Mouse (Mus musculus) adrenal gland, postnatal 10 days (tissue): ENCODE measurements at regions not wholly inside any gene's neighbourhood (a gene's known extent, or its start where the extent isn't known, plus 50 kb on each side); places are given as distances from the start of the nearest gene placed in this dataset.

Source experiments
- DNase-seq: peaks from one replicate; pipeline ENCODE4 v3.0.0; 2021; ENCODE audit warnings: mixed read lengths

DNA sequence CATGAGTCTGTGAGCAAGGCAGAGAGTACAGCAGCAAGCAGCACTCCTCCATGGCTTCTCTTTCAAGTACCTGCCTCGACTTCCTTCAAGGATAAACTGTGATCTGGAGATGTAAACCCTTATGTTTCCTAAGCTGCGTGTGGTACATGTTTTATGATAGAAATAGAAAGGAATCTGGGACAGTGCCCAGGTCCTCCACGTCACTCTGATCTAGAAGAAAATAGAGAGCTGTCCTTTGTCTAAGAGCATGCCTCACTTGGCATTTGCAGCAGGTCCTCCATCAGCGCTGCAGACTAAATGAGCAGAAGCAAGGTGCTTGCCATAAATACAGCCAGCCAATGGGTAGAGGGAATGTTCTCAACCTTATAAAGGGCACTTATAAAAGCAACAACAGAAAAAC, 156.3 kb upstream of the Zfp618 start:
- no peak for DNase-seq

DNA sequence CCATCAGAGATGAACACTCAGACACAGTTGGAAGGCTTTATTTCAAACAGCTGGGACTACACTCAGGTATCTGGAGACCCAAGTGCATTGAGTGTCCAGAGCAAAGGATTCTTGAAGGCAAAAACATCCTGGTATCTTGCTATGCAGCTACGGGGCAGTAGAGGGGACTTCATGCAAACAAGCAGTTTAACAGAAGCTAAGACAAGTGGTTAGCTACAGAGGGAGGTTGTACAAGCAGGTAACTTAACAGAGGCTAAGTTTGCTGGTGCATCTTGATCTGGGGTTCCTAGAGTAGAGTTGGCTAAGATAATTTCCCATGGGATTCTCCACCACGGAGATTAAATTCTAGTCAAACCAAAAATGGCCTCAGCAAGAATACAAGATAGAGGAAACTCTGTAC, 145.5 kb upstream of the Zfp618 start:
- no peak for DNase-seq

DNA sequence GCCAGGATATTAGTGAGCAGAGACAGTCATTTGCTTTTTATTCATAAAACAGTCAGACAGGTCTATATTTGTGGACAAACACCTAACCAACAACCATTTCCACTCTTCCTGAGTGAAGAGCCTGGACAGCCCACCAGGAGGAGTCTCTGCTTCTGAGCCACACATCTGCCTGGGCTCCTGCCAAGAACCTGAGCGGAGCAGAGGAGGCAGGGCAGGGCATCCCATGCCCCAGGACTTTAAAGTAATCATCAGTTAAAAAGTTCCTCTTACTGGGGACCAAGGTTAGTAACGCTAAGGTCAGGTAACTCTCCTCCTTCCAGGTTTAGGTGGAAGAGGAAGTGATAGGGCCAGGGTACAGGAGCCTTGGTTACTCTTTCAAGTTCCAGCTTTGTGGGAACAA, 144.1 kb upstream of the Zfp618 start:
- no peak for DNase-seq

DNA sequence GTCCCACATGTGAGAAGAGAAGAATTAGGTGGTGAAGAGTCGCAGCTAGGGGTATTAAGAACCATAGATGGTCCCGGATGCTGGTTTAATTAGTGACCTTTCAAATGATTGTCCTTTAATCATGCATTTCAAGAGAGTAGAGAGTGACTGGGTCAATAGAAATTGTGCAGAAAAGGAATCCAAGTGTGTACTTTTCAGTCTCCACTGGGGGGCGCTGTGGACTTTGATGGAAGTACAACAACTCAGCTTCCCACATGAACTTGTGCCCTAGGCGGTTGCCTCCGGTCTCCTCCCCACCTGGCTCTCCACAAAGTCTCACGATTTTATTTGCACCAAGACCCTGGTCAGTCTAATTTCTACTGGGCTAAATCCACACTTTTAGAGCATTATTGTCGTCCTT, 142.8 kb upstream of the Zfp618 start:
- DNase-seq, result peak; percentile 87

DNA sequence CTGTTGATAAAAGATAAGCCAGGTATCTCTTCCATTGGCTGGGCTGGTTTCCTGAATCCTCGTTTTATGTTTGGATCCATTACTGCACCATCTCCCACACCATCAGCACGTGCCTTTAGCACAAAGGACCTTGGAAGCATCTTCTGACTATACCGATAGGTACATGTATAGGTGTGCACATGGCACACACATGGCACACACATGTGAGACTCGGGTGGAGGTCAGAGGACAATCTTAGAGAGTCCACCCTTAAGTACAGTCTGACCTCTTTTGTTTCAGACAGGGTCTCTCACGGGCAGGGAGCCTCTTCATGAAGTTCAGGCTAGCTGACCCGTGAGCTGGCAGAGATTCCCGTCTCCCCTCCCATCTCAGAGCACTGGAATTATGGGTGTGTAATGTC, 142.3 kb upstream of the Zfp618 start:
- no peak for DNase-seq

DNA sequence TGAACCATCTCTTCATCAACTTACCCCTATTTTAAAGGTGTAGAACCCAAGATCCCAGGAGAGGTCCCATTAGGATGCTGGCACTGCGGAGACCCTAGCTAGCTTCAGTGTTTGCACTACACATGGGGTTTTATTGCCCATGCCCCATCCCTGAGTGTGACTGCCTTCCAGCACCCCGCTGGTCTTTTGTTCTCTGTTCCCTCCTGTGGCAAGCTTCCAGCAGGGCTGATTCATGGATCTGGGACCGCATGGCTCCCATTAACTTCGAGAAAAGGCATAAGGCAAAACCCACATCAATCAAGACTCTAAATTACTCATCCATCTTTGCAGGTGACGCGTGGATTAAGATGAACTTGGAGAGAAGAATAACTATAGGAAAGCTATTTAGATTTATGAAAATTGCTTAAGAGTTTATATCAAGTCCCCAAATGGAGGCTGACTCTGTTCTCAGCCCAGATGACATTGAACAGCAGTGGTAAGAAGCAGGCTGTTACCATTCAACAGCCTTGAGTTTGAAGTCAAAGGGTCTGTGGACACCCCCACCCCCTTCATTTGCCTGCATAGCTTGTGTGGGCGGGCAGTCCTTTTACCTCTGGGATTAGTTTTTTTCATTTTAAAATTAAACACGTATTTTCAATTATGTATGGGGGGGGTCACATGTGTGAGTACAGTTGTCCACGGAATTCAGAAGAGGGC, 141.7 kb upstream of the Zfp618 start:
- peak; percentile 40 for DNase-seq

DNA sequence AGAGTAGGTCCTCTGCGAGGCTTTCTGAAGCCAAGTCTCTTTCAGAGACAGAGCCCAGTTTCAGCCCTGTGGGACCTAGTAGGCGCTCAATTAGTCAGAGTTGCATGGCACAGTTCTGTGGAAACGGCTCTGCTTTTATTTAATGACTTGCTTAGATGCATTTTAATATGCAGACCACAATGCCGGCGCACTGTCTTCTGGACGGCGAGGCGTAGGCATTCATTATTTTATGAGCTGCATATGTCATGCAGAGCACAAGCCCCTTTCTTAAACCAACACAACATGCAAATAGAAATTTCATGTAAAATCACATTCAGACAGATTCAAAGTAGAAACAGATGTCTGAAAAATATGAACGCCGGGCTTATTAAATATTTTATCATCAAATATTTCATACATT, 140.8 kb upstream of the Zfp618 start:
- DNase-seq, result no peak

DNA sequence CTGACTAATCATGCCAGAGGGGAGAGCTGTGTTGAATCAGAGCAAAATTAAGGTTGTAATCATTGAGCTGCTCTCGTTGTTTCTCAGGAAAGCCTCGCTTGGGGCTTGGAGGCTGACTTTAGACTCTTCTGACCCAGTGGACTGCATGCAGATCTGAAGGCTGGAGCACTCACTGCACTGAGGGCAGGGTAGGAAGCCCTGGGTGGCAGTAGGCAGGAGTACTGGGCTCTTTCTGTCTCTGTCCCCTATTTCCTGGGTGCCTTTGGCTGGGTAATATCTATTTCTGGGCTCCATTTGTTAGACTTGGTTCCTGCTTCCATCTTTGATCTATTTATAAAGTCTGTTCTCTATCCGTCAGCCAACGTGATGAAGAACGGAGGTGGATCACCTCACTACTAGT, 140.1 kb upstream of the Zfp618 start:
- no peak for DNase-seq

DNA sequence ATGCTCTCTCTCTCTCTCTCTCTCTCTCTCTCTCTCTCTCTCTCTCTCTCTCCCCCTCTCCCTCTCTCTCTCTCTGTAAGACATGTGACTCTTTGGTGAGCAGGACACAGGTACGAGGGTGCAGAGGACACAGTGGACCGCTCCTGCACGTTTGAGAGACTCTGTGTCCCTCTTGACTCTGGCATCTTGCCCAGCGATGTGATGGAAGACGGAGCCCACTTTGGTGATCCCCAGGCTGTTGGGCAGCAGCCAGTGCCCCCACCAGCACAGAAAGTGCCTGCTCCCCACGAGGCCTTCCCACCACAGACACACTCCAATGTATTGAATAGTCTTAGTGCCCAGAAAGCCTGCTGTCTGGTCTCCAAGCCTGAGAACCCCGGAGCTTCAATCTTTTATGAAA, 136.4 kb upstream of the Zfp618 start:
- no peak for DNase-seq

DNA sequence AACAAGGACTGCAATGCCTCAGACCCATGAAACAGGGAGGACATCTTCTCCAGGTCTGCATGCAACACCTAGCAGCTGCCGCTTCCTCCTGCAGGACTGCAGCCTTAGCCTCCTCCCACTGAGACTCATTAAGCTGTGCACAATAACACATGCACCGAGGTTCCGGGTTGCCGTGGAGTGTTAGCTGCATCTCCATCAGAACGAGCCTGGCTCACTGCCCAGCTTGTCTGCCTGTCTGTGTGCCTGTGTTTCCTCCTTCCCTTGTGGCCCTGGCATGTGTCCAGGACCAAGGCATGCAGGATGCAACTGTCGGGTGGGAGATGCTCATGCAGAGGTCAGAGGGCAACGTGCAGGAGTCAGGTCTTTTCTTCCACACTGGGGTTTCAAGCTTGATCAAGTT, 131.4 kb upstream of the Zfp618 start:
- peak; percentile 61 for DNase-seq

DNA sequence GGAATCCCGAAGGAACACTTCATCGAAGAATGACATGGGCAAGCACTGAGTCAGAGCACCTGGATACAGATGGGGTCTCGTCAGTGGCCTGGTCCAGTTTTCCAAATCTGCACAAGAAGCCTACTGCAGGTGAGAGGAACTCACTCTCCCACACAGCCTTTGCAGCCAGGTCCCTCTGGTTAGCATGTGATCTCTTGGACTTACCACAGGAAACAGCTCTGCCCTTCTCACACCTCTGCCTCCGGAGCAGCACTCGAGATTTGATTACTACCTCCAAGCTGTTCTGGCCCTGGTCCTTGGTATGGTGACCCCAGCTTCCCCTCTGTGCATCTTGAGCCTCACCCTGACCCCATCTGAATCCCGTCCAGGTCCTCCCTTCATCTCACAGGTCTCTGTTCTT, 128.5 kb upstream of the Zfp618 start:
- no peak for DNase-seq

DNA sequence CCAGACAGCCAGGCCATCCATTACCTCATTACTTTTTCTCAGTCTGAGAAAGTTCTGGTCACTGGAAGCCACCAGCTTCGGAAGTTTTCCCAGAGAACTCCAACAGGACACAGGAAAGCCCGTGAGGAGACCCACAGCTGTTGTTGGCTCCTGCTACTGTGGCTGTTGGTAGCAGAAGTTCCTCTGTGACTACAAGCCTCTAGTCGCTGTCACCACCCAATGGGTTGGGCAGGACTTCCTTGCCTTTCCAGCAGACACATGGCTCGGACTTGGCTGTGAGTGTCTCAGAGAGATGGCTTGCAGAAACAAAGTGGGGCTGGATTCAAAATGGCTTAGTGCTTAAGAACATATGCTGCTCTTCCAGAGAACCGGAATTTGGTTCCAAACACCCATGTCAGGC, 114.8 kb upstream of the Zfp618 start:
- no peak for DNase-seq

DNA sequence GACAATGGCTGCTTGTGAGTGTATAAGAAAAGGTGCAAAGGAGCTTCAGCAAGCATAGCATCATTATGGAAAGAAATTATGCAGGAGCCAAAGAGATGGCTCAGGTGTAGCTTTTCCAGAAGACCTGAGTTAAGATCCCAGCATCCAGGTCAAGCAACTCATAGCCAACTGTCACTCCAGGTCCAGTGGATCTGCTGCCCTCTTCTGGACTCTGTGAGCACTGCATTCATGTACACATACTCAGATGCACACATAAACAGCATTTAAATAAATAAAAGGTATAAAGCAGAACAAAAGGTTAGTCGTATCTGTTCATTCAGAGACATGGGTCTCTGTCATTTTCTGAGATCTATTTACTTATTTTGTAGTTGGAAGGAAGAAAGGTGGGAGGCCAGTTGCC, 112.0 kb upstream of the Zfp618 start:
- DNase-seq, result no peak

DNA sequence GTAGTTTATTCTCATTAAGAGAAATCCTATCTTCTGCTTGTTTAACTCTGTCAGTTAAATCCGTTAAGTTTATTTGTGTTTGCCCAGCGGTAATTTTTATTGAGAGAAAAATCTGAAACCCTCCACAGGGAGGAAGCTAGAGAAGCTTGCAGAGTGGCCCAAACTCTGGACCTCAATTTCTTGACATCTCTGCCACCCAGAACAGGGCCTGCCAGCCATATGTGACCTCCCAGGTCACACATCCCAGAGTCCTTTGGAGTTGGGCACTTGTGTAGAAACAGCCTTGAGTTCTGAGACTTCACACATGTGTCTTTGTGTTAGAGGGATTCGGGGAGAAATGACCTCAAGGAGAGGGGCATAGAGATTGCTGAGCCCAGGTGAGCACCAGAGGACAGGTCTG, 109.0 kb upstream of the Zfp618 start:
- DNase-seq, result no peak

DNA sequence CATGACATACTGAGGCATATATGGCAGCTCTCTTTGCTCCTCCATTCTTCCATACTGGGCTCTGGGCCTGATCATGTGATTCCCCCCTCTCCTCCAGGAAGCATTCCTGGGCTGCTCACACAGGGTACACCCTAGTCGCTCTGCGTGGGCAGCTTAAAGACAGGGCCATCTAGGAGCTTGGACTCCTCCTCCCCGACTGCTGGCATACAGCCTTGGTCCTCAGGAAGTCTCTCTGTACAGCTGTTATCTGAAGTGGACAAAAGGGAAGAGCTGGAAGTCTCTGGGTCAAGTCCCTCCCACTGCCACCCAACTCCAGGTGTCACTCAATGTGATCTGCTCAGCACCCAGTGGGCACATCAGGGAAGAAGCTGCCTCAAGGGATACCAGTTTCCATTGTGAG, 102.6 kb upstream of the Zfp618 start:
- no peak for DNase-seq

DNA sequence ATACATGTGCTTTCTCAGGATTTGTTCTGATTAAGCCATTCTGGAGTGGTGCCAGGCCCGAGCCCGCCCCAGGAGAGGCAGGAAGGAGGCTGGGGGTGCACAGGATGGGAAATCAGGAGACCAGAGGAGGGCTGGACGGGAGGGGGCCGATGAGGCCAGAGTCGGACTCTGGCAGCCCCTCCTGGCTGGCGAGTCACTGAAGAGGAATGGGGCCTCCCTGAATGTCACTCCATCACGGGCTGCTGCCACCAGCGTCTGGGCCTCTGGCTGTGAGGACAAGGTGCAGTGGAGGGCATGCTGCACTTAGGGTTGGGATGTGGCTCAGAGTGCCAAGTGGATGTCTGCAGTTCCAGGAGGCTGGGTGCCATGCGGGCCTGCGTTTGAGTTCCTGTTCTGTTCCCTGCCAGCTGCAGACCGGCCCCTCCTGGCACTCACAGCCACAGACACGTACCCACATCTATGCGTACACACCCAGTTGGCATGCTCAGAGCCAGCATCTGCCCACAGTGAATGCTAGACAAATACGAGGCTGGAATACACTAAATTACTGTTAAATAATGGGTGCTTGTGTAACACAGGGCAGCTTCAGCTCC, 94.9 kb upstream of the Zfp618 start:
- DNase-seq, result peak; percentile 28

DNA sequence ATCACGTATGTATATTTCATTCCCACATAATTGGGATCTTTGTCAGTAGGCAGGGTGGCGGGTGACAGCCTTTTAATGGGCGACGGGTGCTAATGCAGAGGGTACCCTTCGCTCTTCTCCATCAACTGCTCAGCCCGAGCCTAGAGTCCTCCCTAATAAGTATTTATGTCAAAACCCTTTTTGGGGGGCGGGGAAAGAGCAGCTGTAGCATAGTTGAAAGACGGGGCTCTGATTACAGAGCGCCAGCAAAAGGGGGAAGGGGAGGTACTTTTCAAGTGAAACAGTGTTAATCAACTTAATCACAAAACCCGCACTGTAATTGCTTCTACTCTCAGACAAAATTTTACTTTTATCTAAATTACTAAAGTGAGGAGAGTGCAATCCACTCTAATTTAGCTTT, 92.8 kb upstream of the Zfp618 start:
- DNase-seq, result no peak

DNA sequence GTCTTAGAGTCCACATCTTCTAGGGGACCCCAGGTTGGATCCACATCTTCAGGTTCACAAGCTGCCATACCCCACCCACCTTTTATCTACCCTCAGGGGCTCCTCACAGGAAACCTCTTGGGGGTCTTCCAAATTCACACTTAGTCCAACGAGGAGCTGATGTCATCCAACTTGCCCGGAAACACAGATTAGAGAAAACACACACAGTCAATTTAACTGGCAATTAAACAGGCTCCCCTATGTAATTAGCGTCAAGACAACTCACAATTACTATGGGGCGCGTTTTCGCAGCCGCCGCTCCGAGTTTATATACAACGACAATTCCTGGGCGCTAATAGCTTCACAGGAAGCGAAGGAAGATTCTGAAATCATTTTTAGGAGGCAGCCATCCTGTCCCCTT, 91.4 kb upstream of the Zfp618 start:
- DNase-seq, result no peak

DNA sequence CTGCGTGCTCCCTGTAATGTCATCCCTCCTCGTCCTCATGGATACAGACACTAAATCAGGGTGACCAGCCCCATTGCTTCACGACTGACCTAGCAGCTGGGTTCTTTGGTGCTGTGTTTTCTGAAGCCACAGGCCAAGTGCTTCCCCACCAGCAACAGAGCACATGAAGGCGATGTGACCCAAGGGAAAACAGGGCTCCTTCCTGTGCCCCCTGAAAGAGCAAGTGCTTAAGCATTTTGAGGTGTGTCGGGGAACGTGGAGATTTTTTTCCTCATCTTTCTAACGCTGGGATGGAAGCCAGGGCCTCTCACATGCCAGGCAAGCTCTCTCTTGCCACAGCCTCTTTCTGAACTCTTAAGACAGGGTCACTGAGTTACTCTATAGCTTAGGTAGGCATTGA, 87.3 kb upstream of the Zfp618 start:
- no peak for DNase-seq

DNA sequence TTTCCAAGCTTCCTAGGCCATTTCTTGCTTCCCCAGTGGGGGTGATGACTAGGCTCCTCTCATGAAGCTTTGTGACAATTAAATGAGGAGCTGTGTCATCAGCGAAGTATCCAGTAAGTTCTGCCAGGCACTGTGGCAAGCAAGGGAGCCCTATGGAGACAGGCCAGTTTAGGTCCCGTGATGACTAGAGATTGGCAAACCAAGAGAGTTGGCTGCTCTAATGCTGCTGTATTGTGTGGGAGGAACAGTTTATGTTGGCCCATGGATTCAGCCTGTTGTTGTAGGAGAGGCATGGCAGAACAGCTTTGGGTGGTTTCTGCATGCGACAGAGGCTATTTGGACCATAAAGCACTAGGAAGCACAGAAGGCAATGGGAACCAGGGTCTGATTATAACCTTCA, 86.4 kb upstream of the Zfp618 start:
- peak; percentile 61 for DNase-seq

DNA sequence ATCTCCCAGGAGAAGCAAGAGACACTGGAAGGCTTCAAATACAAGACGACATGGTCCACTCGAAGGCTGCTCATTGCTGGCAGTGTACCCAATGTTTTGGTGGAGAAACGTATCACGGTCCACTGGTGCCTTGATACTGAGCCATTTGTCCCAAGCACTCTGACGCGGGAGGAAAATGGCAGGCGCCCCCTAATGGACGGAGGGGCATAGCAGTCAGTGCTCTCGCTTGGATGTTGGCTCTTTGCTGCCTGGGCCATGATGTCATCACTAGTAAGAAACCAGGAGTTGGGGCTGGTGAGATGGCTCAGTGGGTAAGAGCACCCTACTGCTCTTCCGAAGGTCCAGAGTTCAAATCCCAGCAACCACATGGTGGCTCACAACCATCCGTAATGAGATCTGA, 83.5 kb upstream of the Zfp618 start:
- DNase-seq, result no peak

DNA sequence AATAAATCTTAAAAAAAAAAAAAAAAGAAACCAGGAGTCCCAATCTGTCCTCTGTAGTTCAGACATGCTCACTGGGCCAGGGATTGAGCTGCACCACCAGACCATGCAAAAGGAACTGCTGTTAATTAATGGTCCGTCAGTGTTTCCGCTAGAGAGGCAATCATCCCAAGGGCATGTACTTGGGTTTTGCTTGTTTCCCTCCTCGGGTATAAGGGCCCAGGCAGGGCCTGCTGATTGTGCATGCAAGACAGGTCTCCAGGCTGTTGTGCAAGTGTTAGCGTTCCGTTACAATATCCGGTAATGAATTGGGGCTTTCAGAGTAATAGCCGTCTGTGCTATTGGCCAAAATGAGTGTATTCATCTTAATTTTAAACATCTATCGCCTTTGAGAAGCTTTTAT, 83.1 kb upstream of the Zfp618 start:
- no peak for DNase-seq

DNA sequence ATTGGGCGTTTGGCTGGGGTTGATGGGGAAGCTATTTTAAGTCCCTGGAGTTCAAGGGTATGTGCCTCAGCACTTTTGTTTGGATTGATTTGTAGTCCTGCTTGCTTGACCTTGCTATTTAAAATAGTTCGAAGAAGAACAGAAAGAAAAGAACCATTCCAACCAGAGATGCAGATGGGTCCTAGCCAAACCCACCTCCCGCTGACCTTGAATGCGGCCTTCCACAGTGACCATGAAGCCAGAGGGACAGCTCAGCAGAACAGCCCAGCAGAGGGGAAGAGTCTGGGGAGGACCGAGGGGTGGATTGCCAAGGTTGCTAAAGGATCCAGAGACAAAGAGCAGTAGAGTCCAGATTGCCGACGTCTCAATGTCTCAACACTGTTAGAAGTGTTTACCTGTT, 76.6 kb upstream of the Zfp618 start:
- DNase-seq, result peak; percentile 37

DNA sequence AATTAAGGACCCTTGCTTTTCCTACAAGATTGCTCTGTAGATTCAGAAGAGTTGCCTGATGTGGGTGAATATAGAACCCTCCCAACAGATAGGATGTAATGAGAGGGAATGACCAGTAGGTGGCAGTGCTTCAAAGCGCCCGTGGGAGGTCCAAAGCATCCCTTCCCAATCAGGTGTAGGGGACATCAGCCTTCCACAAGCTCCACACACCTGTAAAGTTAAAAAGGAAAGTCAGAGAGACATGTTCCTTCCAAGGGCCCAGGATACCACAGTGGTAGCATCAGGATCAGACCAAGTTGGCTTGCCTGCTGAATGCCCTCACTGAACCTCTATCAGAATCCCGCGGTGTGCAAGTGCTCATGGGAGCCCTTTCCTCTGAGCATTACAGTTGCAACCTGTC, 75.7 kb upstream of the Zfp618 start:
- DNase-seq, result peak; percentile 56
